ENCODE assay signal across 10 mouse cellular contexts in the genomic region with DNA sequence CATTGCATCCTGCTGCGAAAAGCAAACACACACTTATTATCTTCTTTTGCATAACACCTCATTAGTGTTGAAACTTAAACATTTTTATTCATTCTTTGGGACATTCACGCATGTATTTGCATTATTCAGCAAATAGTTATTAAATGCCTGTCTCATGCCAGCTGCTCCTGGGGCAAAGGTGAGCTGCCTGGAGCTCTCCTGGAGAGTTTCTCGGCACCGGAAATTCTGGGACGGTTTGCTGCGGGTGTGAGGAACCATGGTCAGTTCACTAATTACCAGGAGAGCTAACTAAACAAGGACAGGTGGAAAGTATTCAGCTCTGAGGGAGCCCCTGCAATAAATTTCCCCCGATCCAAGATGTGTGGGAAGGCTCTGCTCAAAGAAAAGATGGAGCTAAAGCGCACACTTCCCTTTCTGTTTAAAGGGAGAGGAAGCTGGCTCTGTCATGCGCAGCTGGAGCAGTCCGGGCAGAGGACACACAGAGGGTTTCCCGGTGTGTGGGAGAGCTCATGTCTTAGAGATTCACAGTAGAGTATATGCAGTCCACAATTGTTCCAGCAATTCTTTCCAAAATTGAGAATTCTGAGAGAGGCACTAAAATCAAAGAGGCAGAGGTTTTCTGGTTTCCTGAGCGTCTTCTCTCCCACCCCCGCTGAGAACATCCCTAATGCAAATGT. TPM values are rescaled to one million over a fixed set of nuclear protein-coding genes. Genes with fewer than 3 reads are reported as not detected.
DNase-seq lines count a peak whose midpoint lies in the region; ATAC-seq and TF ChIP-seq lines count a peak whose summit lies in the region.
"Had no signal": no experiment of that assay in that cellular context is flagged by ENCODE, and none has a peak within 500 bp of the region (broad histone marks: within the 10 kb centered on the region; RNA-seq: fewer than 3 reads in every experiment).

No protein-coding gene starts in this region.

- H3K27ac ChIP-seq in heart, embryonic 12.5 days (ENCODE audit: poor library complexity, severe bottlenecking): no peak overlapping the region
- peak overlapping the region; percentile 32 for H3K27ac ChIP-seq in bone marrow macrophage, adult 2 months (ENCODE audit: insufficient read depth, low read depth, low read length)
- H3K27ac ChIP-seq in intestine, embryonic 14.5 days (ENCODE audit: low read depth): no peak overlapping the region
- H3K27ac ChIP-seq: midbrain, embryonic 12.5 days had no signal

- peaks cover 14% of the 10 kb centered on the region; the same call in 1 of the 2 replicates for H3K27me3 ChIP-seq in heart, embryonic 12.5 days (replicated peaks)
- 0 out of 2 replicates have a peak, but pooled peaks cover 2% of the 10 kb centered on the region for H3K27me3 ChIP-seq in intestine, embryonic 14.5 days (replicated peaks; ENCODE audit: control insufficient read depth, insufficient read depth, low read length)

- H3K4me1 ChIP-seq in heart, embryonic 12.5 days (replicated peaks): no peaks in the 10 kb centered on the region; the same call in 1 of the 2 replicates
- H3K4me1 ChIP-seq in bone marrow macrophage, adult 2 months (ENCODE audit: control insufficient read depth, insufficient read depth, low read length): peaks cover 24% of the 10 kb centered on the region
- no peaks in the 10 kb centered on the region for H3K4me1 ChIP-seq in intestine, embryonic 14.5 days (replicated peaks; ENCODE audit: control insufficient read depth, insufficient read depth, low read length)
- H3K4me1 ChIP-seq: midbrain, embryonic 12.5 days had no signal

- 39% methylated on average over 13 of the region's 13 CpGs for WGBS in heart, embryonic 12.5 days
- 28% methylated on average over 13 of the region's 13 CpGs for WGBS in intestine, embryonic 14.5 days

- H3K9me3 ChIP-seq in heart, embryonic 12.5 days (replicated peaks): 0 out of 2 replicates have a peak, but pooled peaks cover 5% of the 10 kb centered on the region
- no peaks in the 10 kb centered on the region for H3K9me3 ChIP-seq in intestine, embryonic 14.5 days (ENCODE audit: control insufficient read depth, low read length)
- H3K9me3 ChIP-seq: midbrain, embryonic 12.5 days had no signal

- 0 out of 2 replicates have a peak overlapping the region, but pooled peaks have one; percentile 30 for H3K9ac ChIP-seq in heart, embryonic 12.5 days
- no peak overlapping the region for H3K9ac ChIP-seq in intestine, embryonic 14.5 days (ENCODE audit: low read length)
- H3K9ac ChIP-seq: forebrain, postnatal 0 days; midbrain, embryonic 12.5 days had no signal

- ATAC-seq in heart, embryonic 12.5 days (ENCODE audit: insufficient number of reproducible peaks, low FRiP score): no peak
- ATAC-seq in intestine, embryonic 14.5 days (replicated peaks; ENCODE audit: low FRiP score, low TSS enrichment, low read depth): no peak
- ATAC-seq: forebrain, postnatal 0 days had no signal

- TF ChIP-seq POLR2A in bone marrow macrophage, adult 2 months (IDR thresholded peaks at IDR 0.05; ENCODE audit: borderline replicate concordance, low read depth, low read length): no peak

- H3K36me3 ChIP-seq in heart, embryonic 12.5 days: no peaks in the 10 kb centered on the region
- no peaks in the 10 kb centered on the region for H3K36me3 ChIP-seq in intestine, embryonic 14.5 days (ENCODE audit: control insufficient read depth, insufficient read depth, low read length)
- H3K36me3 ChIP-seq: midbrain, embryonic 12.5 days had no signal

- TF ChIP-seq CTCF in bone marrow macrophage, adult 2 months (IDR thresholded peaks at IDR 0.05; ENCODE audit: low read depth, low read length): no peak

- intact Hi-C loops in heart, postnatal 10 days (cut with DNase I): no loop called here

- DNase-seq in heart, postnatal 10 days: no peak
- DNase-seq in intestine, embryonic 14.5 days (ENCODE audit: low spot score): no peak
- DNase-seq in kidney, postnatal 36 days: peak; percentile 58 to 68
- no peak for DNase-seq in spleen, postnatal 36 days (ENCODE audit: low spot score in 2 of 2)
- DNase-seq in layer of hippocampus, postnatal 14 days (ENCODE audit: low spot score in 2 of 2): no peak
- no peak for DNase-seq in lung, postnatal 25 days (ENCODE audit: low spot score)
- DNase-seq: forebrain, postnatal 0 days had no signal

- H3K4me2 ChIP-seq in heart, embryonic 12.5 days: peak overlapping the region; percentile 36
- peak overlapping the region; percentile 39 for H3K4me2 ChIP-seq in intestine, embryonic 14.5 days (ENCODE audit: low read length)
- H3K4me2 ChIP-seq: midbrain, embryonic 12.5 days had no signal

- peak overlapping the region; percentile 8; the same call in 1 of the 2 replicates for H3K4me3 ChIP-seq in heart, embryonic 12.5 days
- H3K4me3 ChIP-seq in bone marrow macrophage, adult 2 months (ENCODE audit: insufficient read depth, low read length): peak overlapping the region; percentile 42
- H3K4me3 ChIP-seq in intestine, embryonic 14.5 days (ENCODE audit: low read depth, low read length): 0 out of 2 replicates have a peak overlapping the region, but pooled peaks have one; percentile 10
- H3K4me3 ChIP-seq: midbrain, embryonic 12.5 days had no signal

RNA-seq across cellular contexts. Expression of gene Helb, which starts 16.0 kb away (rescaled TPM):
- polyA plus RNA-seq in heart, embryonic 12.5 days (2016; fragmentation: Nextera tagmentation; extraction: Ambion mirVana): 6.3 and 8.1 TPM in 2 replicates
- 10 to 100 TPM; 10.6 to 12.0 TPM for total RNA-seq in heart, postnatal 10 days (2021)
- polyA plus RNA-seq in bone marrow macrophage, adult 2 months (2012; ENCODE audit: insufficient read depth, insufficient read length, missing spikeins): 22.9 and 28.3 TPM in 2 replicates
- polyA plus RNA-seq in intestine, embryonic 14.5 days (2014; fragmentation: Nextera tagmentation; extraction: Ambion mirVana): 4.1 and 4.8 TPM in 2 replicates
- total RNA-seq in layer of hippocampus, postnatal 14 days (2021): 1 to 10 TPM; 3.8 to 4.6 TPM

Comparison
In these comparisons a context has a peak if more than half of its experiments do, and no peak if none do; other contexts are left out.
1. DNase-seq: peak in kidney, postnatal 36 days (2 of 2); none in heart, postnatal 10 days (0 of 2), intestine, embryonic 14.5 days (single experiment), spleen, postnatal 36 days (0 of 2), layer of hippocampus, postnatal 14 days (0 of 2) and lung, postnatal 25 days (single experiment).
2. Peak in every context shown above with its lines, with median percentiles within 50 percentile points of each other: H3K4me3 ChIP-seq.